Mouse (Mus musculus): ENCODE results near the gene Gm49711.
A peak's percentile ranks its signal among the peaks of the same experiment; 100 is the strongest.

The Gm49711 gene

GRCm38 (mm10) chr16:92120899-92121531, 62.9 kb downstream of the Gm49711 start:
- DNase-seq (ENCODE audit: low spot score): no peak

GRCm38 (mm10) chr16:92127226-92127625, 69.1 kb downstream of the Gm49711 start:
- DNase-seq (ENCODE audit: low spot score): no peak

GRCm38 (mm10) chr16:92127666-92128065, 69.5 kb downstream of the Gm49711 start:
- DNase-seq (ENCODE audit: low spot score): peak; percentile 20

- DNase-seq (ENCODE audit: low spot score): no peak
Observed at GRCm38 (mm10) chr16:92129843-92130242, 71.7 kb downstream of the Gm49711 start.

GRCm38 (mm10) chr16:92132511-92132910, 74.4 kb downstream of the Gm49711 start:
- DNase-seq (ENCODE audit: low spot score): no peak

- DNase-seq (ENCODE audit: low spot score): no peak
Observed at GRCm38 (mm10) chr16:92134148-92134764, 76.1 kb downstream of the Gm49711 start.

GRCm38 (mm10) chr16:92136275-92136674, 78.2 kb downstream of the Gm49711 start:
- DNase-seq (ENCODE audit: low spot score): no peak

- DNase-seq (ENCODE audit: low spot score): no peak
Observed at GRCm38 (mm10) chr16:92139386-92140261, 81.5 kb downstream of the Gm49711 start.

GRCm38 (mm10) chr16:92140328-92140727, 82.2 kb downstream of the Gm49711 start:
- DNase-seq (ENCODE audit: low spot score): no peak

- DNase-seq (ENCODE audit: low spot score): no peak
Observed at GRCm38 (mm10) chr16:92141021-92141420, 82.9 kb downstream of the Gm49711 start.

- no peak for DNase-seq (ENCODE audit: low spot score)
Observed at GRCm38 (mm10) chr16:92142426-92143012, 84.4 kb downstream of the Gm49711 start.

- DNase-seq (ENCODE audit: low spot score): no peak
Observed at GRCm38 (mm10) chr16:92147631-92148366, 89.7 kb downstream of the Gm49711 start.

- no peak for DNase-seq (ENCODE audit: low spot score)
Observed at GRCm38 (mm10) chr16:92148367-92148728, 90.2 kb downstream of the Gm49711 start.

- DNase-seq (ENCODE audit: low spot score): no peak
Observed at GRCm38 (mm10) chr16:92150975-92151374, 92.9 kb downstream of the Gm49711 start.

- peak; percentile 63 for DNase-seq (ENCODE audit: low spot score)
Observed at GRCm38 (mm10) chr16:92158021-92158455, 99.9 kb downstream of the Gm49711 start.

- peak; percentile 86 for DNase-seq (ENCODE audit: low spot score)
Observed at GRCm38 (mm10) chr16:92158461-92159091, 100.5 kb downstream of the Gm49711 start.

GRCm38 (mm10) chr16:92159114-92159513, 101.0 kb downstream of the Gm49711 start:
- peak; percentile 81 for DNase-seq (ENCODE audit: low spot score)

- no peak for DNase-seq (ENCODE audit: low spot score)
Observed at GRCm38 (mm10) chr16:92162289-92162688, 104.2 kb downstream of the Gm49711 start.

- no peak for DNase-seq (ENCODE audit: low spot score)
Observed at GRCm38 (mm10) chr16:92163545-92163944, 105.4 kb downstream of the Gm49711 start.

- DNase-seq (ENCODE audit: low spot score): no peak
Observed at GRCm38 (mm10) chr16:92176052-92176451, 117.9 kb downstream of the Gm49711 start.

- DNase-seq (ENCODE audit: low spot score): no peak
Observed at GRCm38 (mm10) chr16:92177718-92178117, 119.6 kb downstream of the Gm49711 start.

Data from yolk sac, embryonic 10.5 days (tissue).